Comparison of ENCODE assay signal across 23 mouse cellular contexts in the genomic region with DNA sequence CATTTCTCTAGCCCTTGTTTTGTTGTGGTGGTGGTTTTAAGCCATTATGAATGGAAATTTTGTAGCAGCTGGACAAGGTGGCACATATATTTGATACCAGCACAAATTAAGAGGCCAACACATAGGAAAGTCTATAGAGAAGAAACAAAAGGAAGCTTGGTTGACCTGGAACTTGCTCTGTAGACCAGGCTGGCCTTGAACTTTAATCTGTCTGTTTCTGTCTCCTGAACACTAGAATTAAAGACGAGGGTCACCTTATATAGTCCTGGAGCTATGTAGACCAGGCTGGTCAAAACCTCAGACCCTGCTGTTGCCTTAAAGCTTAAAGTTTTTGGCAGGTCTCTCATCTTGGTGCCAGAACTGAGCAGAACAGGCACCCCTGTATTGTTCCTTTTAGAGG.
"Had no signal": no experiment of that assay in that cellular context is flagged by ENCODE, and none has a peak within 500 bp of the region (broad histone marks: within the 10 kb centered on the region; RNA-seq: fewer than 3 reads in every experiment).

No protein-coding gene starts in this region.

- H3K27ac ChIP-seq: kidney, postnatal 0 days; limb, embryonic 10.5 days; limb, embryonic 13.5 days; liver, embryonic 15.5 days; midbrain, embryonic 12.5 days; neural tube, embryonic 13.5 days had no signal

- H3K4me3 ChIP-seq: layer of hippocampus, adult 2 months; limb, embryonic 10.5 days; limb, embryonic 13.5 days; liver, embryonic 15.5 days; midbrain, embryonic 12.5 days; myocyte; neural tube, embryonic 13.5 days had no signal

- DNase-seq: kidney, adult 18-20 months; kidney, postnatal 25 days; layer of hippocampus, adult 9-11 months; lung, adult 2 months; lung, postnatal 14 days; lung, postnatal 4 days; retina, postnatal 1 day; right cerebral cortex, postnatal 25 days; spleen, adult 18-20 months; thymus, adult 2 months; thymus, postnatal 14 days; thymus, postnatal 4 days had no signal

- H3K4me1 ChIP-seq: limb, embryonic 10.5 days; limb, embryonic 13.5 days; liver, embryonic 15.5 days; midbrain, embryonic 12.5 days; neural tube, embryonic 13.5 days had no signal

- H3K27me3 ChIP-seq: limb, embryonic 13.5 days; liver, embryonic 15.5 days; midbrain, embryonic 12.5 days; neural tube, embryonic 13.5 days had no signal

- H3K9me3 ChIP-seq: limb, embryonic 10.5 days; limb, embryonic 13.5 days; liver, embryonic 15.5 days; midbrain, embryonic 12.5 days; neural tube, embryonic 13.5 days had no signal

- ATAC-seq: inflammation-experienced regulatory T-cells, adult 6 months; intestine, embryonic 16.5 days; midbrain, embryonic 16.5 days had no signal

- H3K4me2 ChIP-seq: limb, embryonic 13.5 days; liver, embryonic 15.5 days; midbrain, embryonic 12.5 days; neural tube, embryonic 13.5 days had no signal

- H3K9ac ChIP-seq: limb, embryonic 13.5 days; liver, embryonic 15.5 days; midbrain, embryonic 12.5 days; neural tube, embryonic 13.5 days had no signal
